Mouse (Mus musculus) hindbrain, embryonic 11.5 days (tissue): ENCODE measurements around the gene Ahcyl1. TPM values are rescaled to one million over a fixed set of nuclear protein-coding genes. Genes with fewer than 3 reads are reported as not detected.
A peak's percentile ranks its signal among the peaks of the same experiment; 100 is the strongest.

Experiments
- ATAC-seq: fragments of 200-750 bp; cut with Nextera tagmentation; 2 replicates; pipeline ENCODE4 v1.8.0; 2017; ENCODE audit warnings: mild to moderate bottlenecking, moderate TSS enrichment, moderate library complexity; ENCODE audit not compliant: low FRiP score
- DNase-seq: peaks from one replicate; pipeline ENCODE4 v3.0.0-alpha.2; 2015; ENCODE audit warnings: low spot score
- H3K27ac ChIP-seq: fragments of 300-500 bp; sonication (generic); 2 replicates; pipeline ENCODE4 v1.5.1; 2014; ENCODE audit warnings: mild to moderate bottlenecking, low read depth, low read length
- H3K27me3 ChIP-seq: fragments of 300-500 bp; sonication (generic); 2 replicates; pipeline ENCODE4 v1.6.1; 2014; ENCODE audit warnings: mild to moderate bottlenecking, low read length, moderate library complexity, mixed read lengths; ENCODE audit not compliant: control insufficient read depth, insufficient read depth
- H3K36me3 ChIP-seq: fragments of 300-500 bp; sonication (generic); 2 replicates; pipeline ENCODE4 v1.6.1; 2014; ENCODE audit warnings: mild to moderate bottlenecking, low read length, moderate library complexity, mixed read lengths; ENCODE audit not compliant: control insufficient read depth, insufficient read depth
- H3K4me1 ChIP-seq: fragments of 300-500 bp; sonication (generic); replicated peaks from 2 replicates; pipeline ENCODE4 v1.6.1; 2014; ENCODE audit warnings: low read length, mixed read lengths; ENCODE audit not compliant: control insufficient read depth, insufficient read depth
- H3K4me2 ChIP-seq: fragments of 300-500 bp; sonication (generic); replicated peaks from 2 replicates; pipeline ENCODE4 v1.6.1; 2014; ENCODE audit warnings: mild to moderate bottlenecking, low read depth, low read length
- H3K4me3 ChIP-seq: fragments of 300-500 bp; sonication (generic); 2 replicates; pipeline ENCODE4 v1.5.1; 2014; ENCODE audit warnings: low read depth, low read length
- H3K9ac ChIP-seq: fragments of 300-500 bp; sonication (generic); 2 replicates; pipeline ENCODE4 v1.6.1; 2014; ENCODE audit warnings: low read depth, low read length
- H3K9me3 ChIP-seq: fragments of 300-500 bp; sonication (generic); 2 replicates; pipeline ENCODE4 v1.6.1; 2016; ENCODE audit warnings: low read length; ENCODE audit not compliant: control insufficient read depth
- WGBS: fragments of 180-500 bp; shearing (Covaris S2); extraction: QIAGEN DNeasy Blood & Tissue Kit; methylation state at CpG from one replicate; pipeline ENCODE4 v1.1.7; 2014; 5-methylcytosine and 5-hydroxymethylcytosine counted together
- polyA plus RNA-seq: library from polyadenylated mRNA; unstranded; fragments of >200 nt; fragmentation: Nextera tagmentation; extraction: Ambion mirVana; gene quantifications from 2 replicates; pipeline ENCODE4 v1.2.1, GENCODE M21; 2014

Gene Ahcyl1
- 117 and 123 TPM in 2 replicates for polyA plus RNA-seq

DNA sequence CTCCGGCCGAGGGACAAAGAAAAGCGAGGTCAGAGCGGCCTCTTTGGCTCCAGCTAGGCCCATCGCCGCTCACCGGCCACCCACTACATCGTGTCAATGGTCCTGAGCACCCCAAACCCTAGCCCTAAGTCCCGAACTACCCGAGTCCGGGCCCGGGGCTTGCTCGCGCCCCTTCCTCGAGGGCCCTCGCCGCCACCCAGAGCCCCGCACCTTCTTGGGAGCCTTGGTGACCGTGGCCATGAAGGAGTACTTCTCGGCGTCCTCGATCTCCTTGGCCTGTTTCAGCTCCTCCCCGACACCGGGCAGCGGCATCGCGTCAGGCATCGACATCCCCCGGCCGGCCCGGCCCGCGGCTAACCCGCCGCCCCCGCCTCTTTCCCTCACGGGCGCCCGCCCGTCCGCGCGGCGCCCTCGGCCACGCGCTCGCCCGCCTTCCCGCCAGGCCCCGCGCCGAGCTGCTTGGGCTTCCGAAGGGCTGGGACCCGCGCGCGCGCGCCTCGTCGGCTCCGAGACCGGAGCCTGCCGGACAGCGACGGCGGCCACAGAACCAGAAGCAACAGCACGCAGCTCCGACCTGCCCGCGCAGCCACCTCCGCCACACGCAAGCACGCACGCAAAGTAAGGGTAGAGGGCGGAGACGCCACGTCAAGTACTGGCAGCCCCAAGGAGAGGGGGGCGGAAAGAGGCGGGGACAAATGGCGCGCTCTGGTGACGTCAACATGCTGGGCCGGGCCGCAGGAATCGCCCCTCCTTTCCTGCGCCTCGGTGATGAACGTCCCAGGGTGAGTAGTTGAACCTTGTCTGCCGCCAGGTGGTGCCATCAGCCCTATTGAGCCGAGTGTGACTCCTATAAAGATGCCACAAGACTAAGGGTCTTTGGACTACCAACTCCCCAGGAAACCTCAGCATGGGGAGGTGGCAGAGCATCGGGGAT lies at the start of gene Ahcyl1:
TSS of gene Ahcyl1 (minus strand) at position 613 of the 934 bp plus-strand sequence.
- H3K4me1 ChIP-seq: 0 out of 2 replicates have a peak, but pooled peaks cover 2% of the 10 kb centered on the region
- DNase-seq: peak; percentile 98
- H3K36me3 ChIP-seq: no peaks in the 10 kb centered on the region
- peak; percentile 98 for ATAC-seq
- H3K9me3 ChIP-seq: no peaks in the 10 kb centered on the region
- peak within 1 kb of the TSS; percentile 97 for H3K9ac ChIP-seq
- no peaks in the 10 kb centered on the region for H3K27me3 ChIP-seq
- H3K4me3 ChIP-seq: peak within 1 kb of the TSS; percentile 69
- WGBS: under 1% methylated on average over 88 of the region's 93 CpGs
- H3K4me2 ChIP-seq: peak within 1 kb of the TSS; percentile 82
- H3K27ac ChIP-seq: peak within 1 kb of the TSS; percentile 87

- DNase-seq (no peak), ATAC-seq (no peak)
- Histone ChIP-seq H3K36me3 (no peaks in the 10 kb centered on the region), H3K9me3 (no peaks in the 10 kb centered on the region), H3K4me3 (no peak overlapping the region), H3K27ac (no peak overlapping the region), H3K4me2 (no peak overlapping the region), H3K9ac (no peak overlapping the region), H3K4me1 (peaks cover 4% of the 10 kb centered on the region; the same call in 1 of the 2 replicates), H3K27me3 (no peaks in the 10 kb centered on the region)
- 81% methylated on average over 3 of the region's 3 CpGs for WGBS
These were observed 49.7 kb upstream of the Ahcyl1 start for GRCm38 (mm10) chr3:107746026-107746425.

- DNase-seq (no peak), ATAC-seq (no peak)
- Histone ChIP-seq H3K9ac (no peak overlapping the region), H3K4me2 (no peak overlapping the region), H3K27me3 (no peaks in the 10 kb centered on the region), H3K27ac (no peak overlapping the region), H3K4me3 (no peak overlapping the region), H3K9me3 (no peaks in the 10 kb centered on the region), H3K4me1 (peaks cover 10% of the 10 kb centered on the region), H3K36me3 (no peaks in the 10 kb centered on the region)
- 95% methylated on average over 1 of the region's 1 CpGs for WGBS
These were observed 47.3 kb upstream of the Ahcyl1 start for GRCm38 (mm10) chr3:107743650-107744049.

DNA sequence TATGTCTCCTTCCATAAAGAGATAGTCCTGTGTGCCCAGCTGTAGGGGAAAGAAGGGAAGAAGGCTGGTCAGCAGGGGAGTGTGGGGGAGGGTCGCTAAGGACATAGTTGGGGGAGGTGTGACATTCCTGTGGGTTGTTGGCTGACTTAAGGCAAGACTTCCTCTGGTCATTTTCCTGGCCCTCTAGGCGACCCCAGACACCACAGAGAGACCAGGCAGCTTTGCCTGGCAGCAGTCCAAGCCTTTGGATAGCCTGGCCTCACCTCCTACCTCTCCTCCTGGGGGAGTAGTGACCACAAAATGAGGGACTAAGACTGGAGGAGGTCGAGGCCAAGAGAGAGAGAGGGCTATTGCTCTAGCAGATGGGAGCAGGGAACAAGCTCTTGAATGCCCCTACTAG lies 46.7 kb upstream of the Ahcyl1 start:
- Histone ChIP-seq H3K36me3 (no peaks in the 10 kb centered on the region), H3K9me3 (no peaks in the 10 kb centered on the region), H3K4me1 (peaks cover 10% of the 10 kb centered on the region), H3K27ac (no peak overlapping the region), H3K4me3 (no peak overlapping the region), H3K9ac (no peak overlapping the region), H3K4me2 (no peak overlapping the region), H3K27me3 (no peaks in the 10 kb centered on the region)
- WGBS: 35% methylated on average over 3 of the region's 3 CpGs
- no peak for DNase-seq
- ATAC-seq: no peak

GRCm38 (mm10) chr3:107742071-107742710 lies 45.8 kb upstream of the Ahcyl1 start:
- peaks cover 10% of the 10 kb centered on the region for H3K4me1 ChIP-seq
- WGBS: 91% methylated on average over 10 of the region's 10 CpGs
- H3K9ac ChIP-seq: no peak overlapping the region
- no peak for ATAC-seq
- no peak overlapping the region for H3K27ac ChIP-seq
- no peaks in the 10 kb centered on the region for H3K9me3 ChIP-seq
- no peak overlapping the region for H3K4me2 ChIP-seq
- DNase-seq: no peak
- H3K36me3 ChIP-seq: no peaks in the 10 kb centered on the region
- H3K27me3 ChIP-seq: no peaks in the 10 kb centered on the region
- no peak overlapping the region for H3K4me3 ChIP-seq

- H3K27ac ChIP-seq: peak overlapping the region; percentile 69; the same call in 1 of the 2 replicates
- peaks cover 10% of the 10 kb centered on the region for H3K4me1 ChIP-seq
- H3K27me3 ChIP-seq: no peaks in the 10 kb centered on the region
- ATAC-seq (no peak), DNase-seq (no peak)
- H3K4me3 ChIP-seq: no peak overlapping the region
- H3K36me3 ChIP-seq: no peaks in the 10 kb centered on the region
- H3K9ac ChIP-seq: 0 out of 2 replicates have a peak overlapping the region, but pooled peaks have one; percentile 11
- H3K4me2 ChIP-seq: no peak overlapping the region
- no peaks in the 10 kb centered on the region for H3K9me3 ChIP-seq
These were observed 45.0 kb upstream of the Ahcyl1 start for GRCm38 (mm10) chr3:107741387-107741786.

DNA sequence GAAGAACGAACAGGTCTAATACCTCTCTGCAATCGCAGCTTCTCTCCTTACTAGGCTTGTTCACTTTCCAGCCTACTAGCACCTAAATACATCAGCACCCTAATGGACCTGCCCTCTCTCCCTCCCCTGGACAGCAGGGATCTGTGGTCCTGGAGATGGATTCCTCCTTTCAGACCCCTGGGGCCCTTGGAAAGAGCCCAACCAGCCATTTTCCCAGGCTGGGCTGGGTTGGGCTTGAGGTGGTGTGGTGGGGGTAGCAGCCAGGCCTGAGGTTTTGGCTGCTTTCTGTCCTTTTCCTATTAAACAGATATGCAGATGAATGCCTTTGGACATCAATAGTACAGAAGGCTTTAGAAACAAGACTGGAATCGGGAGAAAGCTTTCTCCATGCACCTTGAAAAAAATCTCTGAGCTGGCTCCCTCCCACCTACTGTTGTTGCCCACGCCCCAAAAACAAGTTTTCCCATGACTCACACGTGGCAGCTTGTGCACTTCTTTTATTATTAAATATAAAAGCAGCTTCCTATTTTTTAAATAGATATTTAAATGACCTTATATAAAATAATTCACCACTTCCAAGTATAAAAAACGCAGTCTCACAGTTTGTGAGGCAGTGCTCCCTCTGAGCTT lies 44.3 kb upstream of the Ahcyl1 start:
- Histone ChIP-seq H3K27ac (peak overlapping the region; percentile 69), H3K4me1 (peaks cover 10% of the 10 kb centered on the region), H3K9me3 (no peaks in the 10 kb centered on the region), H3K27me3 (no peaks in the 10 kb centered on the region), H3K36me3 (no peaks in the 10 kb centered on the region), H3K4me2 (no peak overlapping the region), H3K4me3 (no peak overlapping the region), H3K9ac (no peak overlapping the region)
- 12% methylated on average over 6 of the region's 6 CpGs for WGBS
- DNase-seq (peak; percentile 94), ATAC-seq (peak; percentile 89)

GRCm38 (mm10) chr3:107739966-107740365 lies 43.6 kb upstream of the Ahcyl1 start:
- peak; percentile 2; the same call in 1 of the 2 replicates for ATAC-seq
- Histone ChIP-seq H3K4me3 (no peak overlapping the region), H3K4me1 (peaks cover 10% of the 10 kb centered on the region), H3K4me2 (no peak overlapping the region), H3K9me3 (no peaks in the 10 kb centered on the region), H3K27me3 (no peaks in the 10 kb centered on the region), H3K36me3 (no peaks in the 10 kb centered on the region), H3K9ac (no peak overlapping the region), H3K27ac (no peak overlapping the region)
- WGBS: 86% methylated on average over 2 of the region's 2 CpGs
- peak; percentile 12 for DNase-seq
